Mouse (Mus musculus) forebrain, embryonic 16.5 days (tissue): ENCODE measurements around the gene Tex33. TPM values are rescaled to one million over a fixed set of nuclear protein-coding genes. Genes with fewer than 3 reads are reported as not detected.

Source experiments
- ATAC-seq: fragments of 200-750 bp; cut with Nextera tagmentation; 2 replicates; pipeline ENCODE4 v1.8.0; 2017; ENCODE audit warnings: mild to moderate bottlenecking, moderate library complexity
- H3K27ac ChIP-seq: fragments of 300-500 bp; sonication (generic); 2 replicates; pipeline ENCODE4 v1.5.1; 2014; ENCODE audit warnings: low read length, control low read depth
- H3K27me3 ChIP-seq: fragments of 300-500 bp; sonication (generic); replicated peaks from 2 replicates; pipeline ENCODE4 v1.6.1; 2014; ENCODE audit warnings: low read length; ENCODE audit not compliant: control insufficient read depth, insufficient read depth
- H3K36me3 ChIP-seq: fragments of 300-500 bp; sonication (generic); 2 replicates; pipeline ENCODE4 v1.6.1; 2014; ENCODE audit not compliant: control insufficient read depth, insufficient read depth
- H3K4me1 ChIP-seq: fragments of 300-500 bp; sonication (generic); replicated peaks from 2 replicates; pipeline ENCODE4 v1.6.1; 2014; ENCODE audit warnings: low read length; ENCODE audit not compliant: control insufficient read depth, insufficient read depth
- H3K4me2 ChIP-seq: fragments of 300-500 bp; sonication (generic); 2 replicates; pipeline ENCODE4 v1.6.1; 2014; ENCODE audit warnings: mild to moderate bottlenecking, low read length, control low read depth
- H3K4me3 ChIP-seq: fragments of 300-500 bp; sonication (generic); replicated peaks from 2 replicates; pipeline ENCODE4 v1.5.1; 2014; ENCODE audit warnings: mild to moderate bottlenecking, low read length, control low read depth
- H3K9ac ChIP-seq: fragments of 300-500 bp; sonication (generic); replicated peaks from 2 replicates; pipeline ENCODE4 v1.6.1; 2014; ENCODE audit warnings: low read depth, low read length, control low read depth
- H3K9me3 ChIP-seq: fragments of 300-500 bp; sonication (generic); 2 replicates; pipeline ENCODE4 v1.6.1; 2016; ENCODE audit warnings: low read length; ENCODE audit not compliant: control insufficient read depth
- WGBS: fragments of 180-500 bp; shearing (Covaris S2); extraction: QIAGEN DNeasy Blood & Tissue Kit; methylation state at CpG from one replicate; pipeline ENCODE4 v1.1.7; 2014; 5-methylcytosine and 5-hydroxymethylcytosine counted together
- polyA plus RNA-seq: library from polyadenylated mRNA; unstranded; fragments of >200 nt; fragmentation: Nextera tagmentation; extraction: Ambion mirVana; gene quantifications from 2 replicates; pipeline ENCODE4 v1.2.1, GENCODE M21; 2015

Tex33 gene
- polyA plus RNA-seq, 1 experiment from 2014 or later: not detected

GRCm38 (mm10) chr15:78422046-78422956 is 26.6 kb upstream of the Tex33 start:
- Histone ChIP-seq H3K4me1 (no peaks in the 10 kb centered on the region), H3K9me3 (no peaks in the 10 kb centered on the region), H3K36me3 (no peaks in the 10 kb centered on the region), H3K4me3 (no peak overlapping the region), H3K27ac (no peak overlapping the region), H3K9ac (no peak overlapping the region), H3K27me3 (0 out of 2 replicates have a peak, but pooled peaks cover 2% of the 10 kb centered on the region), H3K4me2 (no peak overlapping the region)
- peak; percentile 81 for ATAC-seq
- 18% methylated on average over 16 of the region's 16 CpGs for WGBS

GRCm38 (mm10) chr15:78420395-78420794 is 24.7 kb upstream of the Tex33 start:
- Histone ChIP-seq H3K27me3 (0 out of 2 replicates have a peak, but pooled peaks cover 2% of the 10 kb centered on the region), H3K4me2 (no peak overlapping the region), H3K9me3 (no peaks in the 10 kb centered on the region), H3K4me3 (no peak overlapping the region), H3K9ac (no peak overlapping the region), H3K27ac (no peak overlapping the region), H3K36me3 (no peaks in the 10 kb centered on the region), H3K4me1 (no peaks in the 10 kb centered on the region)
- ATAC-seq: no peak
- WGBS: 79% methylated on average over 13 of the region's 13 CpGs

GRCm38 (mm10) chr15:78416937-78417336 is 21.2 kb upstream of the Tex33 start:
- Histone ChIP-seq H3K4me3 (no peak overlapping the region), H3K27me3 (no peaks in the 10 kb centered on the region), H3K27ac (no peak overlapping the region), H3K4me1 (no peaks in the 10 kb centered on the region), H3K4me2 (no peak overlapping the region), H3K9me3 (no peaks in the 10 kb centered on the region), H3K36me3 (no peaks in the 10 kb centered on the region; the same call in 1 of the 2 replicates), H3K9ac (no peak overlapping the region; the same call in 1 of the 2 replicates)
- ATAC-seq: no peak
- WGBS: 17% methylated on average over 4 of the region's 4 CpGs

GRCm38 (mm10) chr15:78414157-78414556 is 18.4 kb upstream of the Tex33 start:
- H3K36me3 ChIP-seq: no peaks in the 10 kb centered on the region; the same call in 1 of the 2 replicates
- H3K4me3 ChIP-seq: no peak overlapping the region
- H3K4me2 ChIP-seq: no peak overlapping the region
- H3K9ac ChIP-seq: no peak overlapping the region
- no peaks in the 10 kb centered on the region for H3K9me3 ChIP-seq
- no peak for ATAC-seq
- peaks cover 15% of the 10 kb centered on the region for H3K27me3 ChIP-seq
- H3K27ac ChIP-seq: no peak overlapping the region
- WGBS: 91% methylated on average over 8 of the region's 8 CpGs
- H3K4me1 ChIP-seq: peaks cover 11% of the 10 kb centered on the region

GRCm38 (mm10) chr15:78413719-78414117 is 18.0 kb upstream of the Tex33 start:
- Histone ChIP-seq H3K4me2 (no peak overlapping the region), H3K27ac (no peak overlapping the region), H3K27me3 (peaks cover 18% of the 10 kb centered on the region), H3K9ac (no peak overlapping the region), H3K9me3 (no peaks in the 10 kb centered on the region), H3K4me3 (no peak overlapping the region), H3K36me3 (no peaks in the 10 kb centered on the region; the same call in 1 of the 2 replicates), H3K4me1 (peaks cover 11% of the 10 kb centered on the region)
- WGBS: 33% methylated on average over 1 of the region's 1 CpGs
- no peak for ATAC-seq

- Histone ChIP-seq H3K27me3 (peaks cover 22% of the 10 kb centered on the region), H3K4me2 (no peak overlapping the region), H3K4me3 (no peak overlapping the region), H3K4me1 (peaks cover 11% of the 10 kb centered on the region), H3K9ac (no peak overlapping the region), H3K36me3 (no peaks in the 10 kb centered on the region; the same call in 1 of the 2 replicates), H3K9me3 (no peaks in the 10 kb centered on the region), H3K27ac (no peak overlapping the region)
- ATAC-seq: no peak
- 89% methylated on average over 14 of the region's 14 CpGs for whole genome bisulfite sequencing
Measured at GRCm38 (mm10) chr15:78413083-78413718, 17.5 kb upstream of the Tex33 start.

- H3K27me3 ChIP-seq: peaks cover 24% of the 10 kb centered on the region
- H3K27ac ChIP-seq: no peak overlapping the region
- WGBS: 10% methylated on average over 12 of the region's 12 CpGs
- H3K9ac ChIP-seq: no peak overlapping the region
- H3K36me3 ChIP-seq: no peaks in the 10 kb centered on the region; the same call in 1 of the 2 replicates
- no peaks in the 10 kb centered on the region for H3K9me3 ChIP-seq
- peaks cover 34% of the 10 kb centered on the region for H3K4me1 ChIP-seq
- peak overlapping the region; percentile 28 for H3K4me3 ChIP-seq
- H3K4me2 ChIP-seq: peak overlapping the region; percentile 47
- ATAC-seq: no peak
Measured at GRCm38 (mm10) chr15:78409570-78410052, 13.9 kb upstream of the Tex33 start.

- H3K9ac ChIP-seq: peak within 1 kb of the TSS; percentile 90
- peak within 1 kb of the TSS; percentile 97 for H3K27ac ChIP-seq
- peak within 1 kb of the TSS; percentile 86 for H3K4me3 ChIP-seq
- peaks cover 24% of the 10 kb centered on the region for H3K27me3 ChIP-seq
- H3K4me1 ChIP-seq: peaks cover 57% of the 10 kb centered on the region
- H3K9me3 ChIP-seq: no peaks in the 10 kb centered on the region
- H3K4me2 ChIP-seq: peak within 1 kb of the TSS; percentile 93
- no peaks in the 10 kb centered on the region for H3K36me3 ChIP-seq
- ATAC-seq: peak; percentile 87
- under 1% methylated on average over 40 of the region's 40 CpGs for WGBS
Measured at GRCm38 (mm10) chr15:78406293-78406934, 10.7 kb upstream of the Tex33 start, which contains the start of gene Mpst. Mpst (plus strand) TSS chr15:78406416.
